Mouse (Mus musculus): ENCODE results near the gene Npl. TPM values are rescaled to one million over a fixed set of nuclear protein-coding genes. Genes with fewer than 3 reads are reported as not detected.

Npl gene
- polyA plus RNA-seq, 1 experiment from 2014 or later: 6.7 TPM

GRCm38 (mm10) chr1:153564701-153565100, 14.9 kb upstream of the Npl start:
- Histone ChIP-seq H3K9me3 (no peaks in the 10 kb centered on the region), H3K27ac (replicated peaks) (no peak overlapping the region), H3K27me3 (replicated peaks; ENCODE audit: low read depth, poor library complexity, severe bottlenecking) (0 out of 2 replicates have a peak, but pooled peaks cover 5% of the 10 kb centered on the region), H3K4me1 (no peaks in the 10 kb centered on the region; the same call in 1 of the 2 replicates), H3K36me3 (replicated peaks) (no peaks in the 10 kb centered on the region), H3K4me3 (no peak overlapping the region)
- no peak for DNase-seq (ENCODE audit: low spot score)
- 92% methylated on average over 7 of the region's 7 CpGs for WGBS

- H3K27me3 ChIP-seq (replicated peaks; ENCODE audit: low read depth, poor library complexity, severe bottlenecking): 0 out of 2 replicates have a peak, but pooled peaks cover 5% of the 10 kb centered on the region
- no peak for DNase-seq (ENCODE audit: low spot score)
- 50% methylated on average over 2 of the region's 2 CpGs for WGBS
- no peaks in the 10 kb centered on the region for H3K36me3 ChIP-seq (replicated peaks)
- H3K27ac ChIP-seq (replicated peaks): no peak overlapping the region
- no peak overlapping the region for H3K4me3 ChIP-seq
- no peaks in the 10 kb centered on the region for H3K9me3 ChIP-seq
- H3K4me1 ChIP-seq: no peaks in the 10 kb centered on the region; the same call in 1 of the 2 replicates
Observed at GRCm38 (mm10) chr1:153563675-153564074, 13.8 kb upstream of the Npl start.

GRCm38 (mm10) chr1:153560805-153561204, 11.0 kb upstream of the Npl start:
- Histone ChIP-seq H3K27ac (replicated peaks) (no peak overlapping the region), H3K36me3 (replicated peaks) (no peaks in the 10 kb centered on the region), H3K4me1 (no peaks in the 10 kb centered on the region; the same call in 1 of the 2 replicates), H3K27me3 (replicated peaks; ENCODE audit: low read depth, poor library complexity, severe bottlenecking) (peaks cover 16% of the 10 kb centered on the region; the same call in 1 of the 2 replicates), H3K9me3 (no peaks in the 10 kb centered on the region), H3K4me3 (no peak overlapping the region)
- 50% methylated on average over 6 of the region's 6 CpGs for WGBS
- DNase-seq (ENCODE audit: low spot score): no peak

DNA sequence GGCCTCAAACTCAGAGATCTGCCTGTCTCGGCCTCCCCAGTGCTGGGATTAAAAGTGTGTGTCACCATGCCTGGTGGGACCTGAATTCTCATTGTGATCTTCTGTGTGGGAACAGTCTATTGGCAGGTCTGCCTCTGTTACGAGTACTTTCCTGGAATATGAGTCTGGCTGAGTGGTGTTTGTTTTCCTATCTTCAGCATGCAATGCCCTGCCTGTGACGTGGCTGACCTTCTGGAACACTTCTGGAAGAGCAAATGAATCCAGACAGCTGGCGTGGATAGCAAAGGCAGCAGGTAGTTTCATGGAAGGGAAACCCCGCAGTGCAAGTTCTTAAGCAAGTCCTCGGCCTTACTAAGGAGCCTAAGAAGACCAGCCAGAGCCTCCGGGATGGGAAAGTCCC, 9.9 kb upstream of the Npl start:
- Histone ChIP-seq H3K27ac (replicated peaks) (no peak overlapping the region), H3K4me3 (no peak overlapping the region), H3K27me3 (replicated peaks; ENCODE audit: low read depth, poor library complexity, severe bottlenecking) (peaks cover 16% of the 10 kb centered on the region; the same call in 1 of the 2 replicates), H3K9me3 (no peaks in the 10 kb centered on the region), H3K36me3 (replicated peaks) (no peaks in the 10 kb centered on the region), H3K4me1 (no peaks in the 10 kb centered on the region; the same call in 1 of the 2 replicates)
- no peak for DNase-seq (ENCODE audit: low spot score)
- 64% methylated on average over 7 of the region's 7 CpGs for WGBS

DNA sequence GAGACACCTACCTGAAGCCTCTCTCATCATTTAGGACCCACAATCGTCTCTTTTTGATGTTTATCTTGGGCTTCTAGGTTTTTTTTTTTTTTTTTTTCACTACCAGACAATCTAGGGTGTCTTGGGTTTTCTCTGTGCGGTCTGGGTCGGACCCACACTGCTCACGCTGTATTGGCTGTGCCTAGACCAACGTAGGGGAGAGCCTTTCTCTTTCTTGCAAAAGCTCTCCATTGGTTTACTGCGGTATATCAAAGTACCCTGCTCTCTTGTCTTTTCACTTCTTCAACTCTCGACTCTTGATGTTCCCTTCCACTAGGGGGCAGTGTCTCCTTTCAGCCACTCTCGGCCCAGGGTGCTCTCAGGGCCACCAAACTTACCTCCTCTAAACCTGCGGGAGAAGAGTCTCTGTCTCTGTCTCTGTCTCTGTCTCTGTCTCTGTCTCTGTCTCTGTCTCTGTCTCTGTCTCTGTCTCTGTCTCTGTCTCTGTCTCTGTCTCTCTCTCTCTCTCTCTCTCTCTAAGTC, 9.3 kb upstream of the Npl start:
- Histone ChIP-seq H3K36me3 (replicated peaks) (no peaks in the 10 kb centered on the region), H3K27me3 (replicated peaks; ENCODE audit: low read depth, poor library complexity, severe bottlenecking) (peaks cover 16% of the 10 kb centered on the region; the same call in 1 of the 2 replicates), H3K9me3 (no peaks in the 10 kb centered on the region), H3K4me1 (no peaks in the 10 kb centered on the region; the same call in 1 of the 2 replicates), H3K27ac (replicated peaks) (no peak overlapping the region), H3K4me3 (no peak overlapping the region)
- peak; percentile 74 for DNase-seq (ENCODE audit: low spot score)
- WGBS: 21% methylated on average over 9 of the region's 9 CpGs

GRCm38 (mm10) chr1:153556896-153557295, 7.1 kb upstream of the Npl start:
- H3K4me3 ChIP-seq: no peak overlapping the region
- H3K27me3 ChIP-seq (replicated peaks; ENCODE audit: low read depth, poor library complexity, severe bottlenecking): peaks cover 16% of the 10 kb centered on the region; the same call in 1 of the 2 replicates
- peak; percentile 48 for DNase-seq (ENCODE audit: low spot score)
- H3K36me3 ChIP-seq (replicated peaks): no peaks in the 10 kb centered on the region
- WGBS: 7% methylated on average over 2 of the region's 2 CpGs
- no peaks in the 10 kb centered on the region; the same call in 1 of the 2 replicates for H3K4me1 ChIP-seq
- H3K9me3 ChIP-seq: no peaks in the 10 kb centered on the region
- H3K27ac ChIP-seq (replicated peaks): no peak overlapping the region

- Histone ChIP-seq H3K27ac (replicated peaks) (no peak overlapping the region), H3K27me3 (replicated peaks; ENCODE audit: low read depth, poor library complexity, severe bottlenecking) (peaks cover 16% of the 10 kb centered on the region; the same call in 1 of the 2 replicates), H3K36me3 (replicated peaks) (no peaks in the 10 kb centered on the region), H3K4me1 (no peaks in the 10 kb centered on the region; the same call in 1 of the 2 replicates), H3K4me3 (no peak overlapping the region), H3K9me3 (no peaks in the 10 kb centered on the region)
- WGBS: 87% methylated on average over 4 of the region's 4 CpGs
- DNase-seq (ENCODE audit: low spot score): no peak
Observed at GRCm38 (mm10) chr1:153556202-153556601, 6.4 kb upstream of the Npl start.

DNA sequence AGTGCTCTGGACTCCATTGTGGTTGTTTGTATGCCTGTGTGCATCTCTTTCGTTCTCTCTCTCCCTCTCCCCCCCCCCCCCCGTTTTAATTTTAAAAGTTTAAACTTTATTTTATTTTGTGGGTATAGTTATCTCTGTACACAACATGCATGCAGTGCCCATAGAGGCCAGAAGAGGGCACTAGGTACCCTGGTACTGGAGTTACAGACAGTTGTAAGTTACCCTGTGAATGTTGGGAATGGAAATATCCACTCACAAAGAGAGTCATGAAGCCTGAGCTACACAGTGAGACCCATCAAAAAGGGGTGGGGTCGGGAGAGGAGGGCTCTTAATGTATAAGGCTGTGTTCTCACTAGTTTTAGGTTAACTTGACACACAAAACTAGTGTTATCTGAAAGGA, 969 bp upstream of the Npl start:
- Histone ChIP-seq H3K36me3 (replicated peaks) (no peaks in the 10 kb centered on the region), H3K27me3 (replicated peaks; ENCODE audit: low read depth, poor library complexity, severe bottlenecking) (peaks cover 29% of the 10 kb centered on the region), H3K4me1 (peaks cover 7% of the 10 kb centered on the region; the same call in 1 of the 2 replicates), H3K9me3 (no peaks in the 10 kb centered on the region), H3K4me3 (no peak overlapping the region), H3K27ac (replicated peaks) (no peak overlapping the region)
- WGBS: 25% methylated on average over 3 of the region's 3 CpGs
- DNase-seq (ENCODE audit: low spot score): peak; percentile 63

DNA sequence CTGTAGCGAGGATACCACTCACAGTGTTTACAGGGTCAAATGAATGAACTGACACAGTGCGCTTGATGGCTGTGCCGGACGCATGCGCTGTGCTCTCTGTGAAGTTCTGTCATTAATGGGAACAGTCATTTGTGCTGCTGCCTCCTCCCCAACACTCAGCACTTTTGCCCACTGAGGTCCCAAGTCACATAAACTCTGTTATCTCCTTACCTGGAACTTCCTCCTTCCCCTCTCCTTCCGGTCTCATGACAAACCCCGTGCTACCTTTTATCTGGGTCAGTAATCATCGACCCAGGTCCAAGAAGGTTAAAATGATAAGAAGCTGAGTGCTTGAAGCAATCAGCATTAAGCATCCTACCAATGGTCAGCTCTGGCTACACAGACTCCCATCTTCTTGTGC, 2.3 kb downstream of the Npl start:
- Histone ChIP-seq H3K4me3 (no peak overlapping the region), H3K27ac (replicated peaks) (no peak overlapping the region), H3K9me3 (no peaks in the 10 kb centered on the region), H3K4me1 (peaks cover 13% of the 10 kb centered on the region), H3K27me3 (replicated peaks; ENCODE audit: low read depth, poor library complexity, severe bottlenecking) (peaks cover 29% of the 10 kb centered on the region), H3K36me3 (replicated peaks) (no peaks in the 10 kb centered on the region)
- DNase-seq (ENCODE audit: low spot score): no peak
- 88% methylated on average over 8 of the region's 8 CpGs for WGBS

DNA sequence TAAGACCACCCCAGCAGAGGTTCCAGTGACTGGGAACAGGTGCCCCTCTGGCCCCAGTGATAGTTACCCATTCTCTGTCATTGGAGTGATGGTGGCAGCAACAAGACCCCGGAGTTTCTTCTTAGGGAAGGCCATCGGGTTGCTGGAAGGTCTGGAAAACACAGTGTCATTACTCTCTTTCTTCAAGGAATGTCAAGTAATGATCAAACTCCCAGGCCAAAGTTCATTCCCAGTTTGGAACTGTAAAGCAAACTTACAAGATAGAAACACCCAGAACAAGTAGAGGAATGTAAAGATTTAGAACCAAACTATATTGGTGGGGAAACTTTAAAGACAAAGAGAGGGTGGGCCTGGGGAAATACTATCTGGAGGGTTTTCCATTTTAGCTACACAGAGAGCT, 4.6 kb downstream of the Npl start:
- Histone ChIP-seq H3K4me3 (no peak overlapping the region), H3K9me3 (no peaks in the 10 kb centered on the region), H3K27ac (replicated peaks) (no peak overlapping the region), H3K27me3 (replicated peaks; ENCODE audit: low read depth, poor library complexity, severe bottlenecking) (peaks cover 29% of the 10 kb centered on the region), H3K4me1 (peaks cover 16% of the 10 kb centered on the region), H3K36me3 (replicated peaks) (no peaks in the 10 kb centered on the region)
- DNase-seq (ENCODE audit: low spot score): no peak
- 87% methylated on average over 2 of the region's 2 CpGs for WGBS

DNA sequence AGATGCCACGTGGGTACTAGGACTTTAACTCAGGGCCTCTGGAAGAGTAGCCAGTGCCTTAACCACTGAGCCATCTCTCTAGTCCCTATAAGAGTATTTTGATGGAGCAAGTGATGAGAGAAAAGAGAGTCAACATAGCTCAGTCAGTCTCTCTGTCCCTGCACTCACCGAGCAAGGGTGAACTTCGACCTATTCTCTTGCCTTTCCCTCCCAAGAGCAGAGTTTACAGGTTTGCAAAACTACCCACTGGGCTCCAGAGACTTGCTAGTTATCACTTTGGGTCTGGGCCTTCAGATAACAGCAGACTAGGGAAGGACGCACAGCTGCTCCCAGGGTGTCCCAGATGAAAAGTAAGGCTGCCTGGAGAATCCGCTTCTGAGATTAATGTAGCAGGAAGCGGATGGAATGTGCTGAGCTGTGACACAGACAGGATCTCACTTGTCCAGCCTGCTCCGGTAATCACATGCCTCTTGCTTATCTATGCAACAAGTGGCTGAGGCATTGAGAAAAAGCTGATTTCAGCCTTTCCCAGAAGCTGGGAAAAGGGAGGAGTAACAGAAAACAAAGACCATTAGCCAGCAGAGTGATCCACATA, 7.0 kb downstream of the Npl start:
- 46% methylated on average over 7 of the region's 7 CpGs for WGBS
- DNase-seq (ENCODE audit: low spot score): no peak

DNA sequence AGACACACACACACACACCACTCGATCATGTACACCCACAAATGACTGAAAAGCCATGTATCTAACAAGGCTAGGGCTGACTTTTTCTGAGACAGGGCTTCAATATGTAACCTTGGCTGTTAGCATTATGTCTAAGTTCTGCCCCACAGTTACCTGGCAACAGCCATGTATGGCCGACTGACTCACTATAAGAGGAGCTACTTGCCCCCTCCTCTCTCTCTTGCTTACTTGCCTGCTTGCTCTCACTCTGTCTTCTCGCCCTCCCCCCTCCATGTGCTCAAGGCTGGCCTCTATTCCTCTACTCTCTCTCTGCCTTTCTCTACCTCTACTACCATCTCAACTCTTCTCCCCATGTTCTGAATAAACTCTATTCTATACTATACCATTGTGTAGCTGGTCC, 9.1 kb downstream of the Npl start:
- DNase-seq (ENCODE audit: low spot score): no peak
- Histone ChIP-seq H3K36me3 (replicated peaks) (no peaks in the 10 kb centered on the region), H3K27me3 (replicated peaks; ENCODE audit: low read depth, poor library complexity, severe bottlenecking) (no peaks in the 10 kb centered on the region), H3K4me3 (no peak overlapping the region), H3K4me1 (peaks cover 10% of the 10 kb centered on the region), H3K9me3 (no peaks in the 10 kb centered on the region), H3K27ac (replicated peaks) (no peak overlapping the region)
- WGBS: 77% methylated on average over 3 of the region's 3 CpGs

More for the DNA sequence above, 7.0 kb downstream of the Npl start:
- no peaks in the 10 kb centered on the region for H3K9me3 ChIP-seq
- no peak overlapping the region for H3K4me3 ChIP-seq
- H3K27ac ChIP-seq (replicated peaks): no peak overlapping the region
- peaks cover 10% of the 10 kb centered on the region for H3K4me1 ChIP-seq
- peaks cover 5% of the 10 kb centered on the region for H3K27me3 ChIP-seq (replicated peaks; ENCODE audit: low read depth, poor library complexity, severe bottlenecking)
- H3K36me3 ChIP-seq (replicated peaks): no peaks in the 10 kb centered on the region

- H3K4me1 ChIP-seq: peaks cover 13% of the 10 kb centered on the region
- no peak overlapping the region for H3K27ac ChIP-seq (replicated peaks)
- no peaks in the 10 kb centered on the region for H3K27me3 ChIP-seq (replicated peaks; ENCODE audit: low read depth, poor library complexity, severe bottlenecking)
- DNase-seq (ENCODE audit: low spot score): no peak
- WGBS: 74% methylated on average over 9 of the region's 9 CpGs
- H3K9me3 ChIP-seq: no peaks in the 10 kb centered on the region
- H3K36me3 ChIP-seq (replicated peaks): no peaks in the 10 kb centered on the region
- H3K4me3 ChIP-seq: no peak overlapping the region
Observed at GRCm38 (mm10) chr1:153539739-153540333, 10.0 kb downstream of the Npl start.

All from embryonic facial prominence, embryonic 10.5 days (tissue).